Mouse (Mus musculus) retina, embryonic 14.5 days (tissue): ENCODE measurements around the gene Spint1.

Experiments
- DNase-seq: peaks from one replicate; pipeline ENCODE4 v3.0.0-alpha.2; 2015; ENCODE audit warnings: low spot score

Gene Spint1

GRCm38 (mm10) chr2:119242548-119242947 lies 5.4 kb downstream of the Spint1 start:
- no peak for DNase-seq

- DNase-seq, result no peak
Measured at GRCm38 (mm10) chr2:119245246-119245645, 8.1 kb downstream of the Spint1 start.

- no peak for DNase-seq
Measured at GRCm38 (mm10) chr2:119247904-119248303, 10.7 kb downstream of the Spint1 start.

GRCm38 (mm10) chr2:119249592-119250061 lies 12.5 kb downstream of the Spint1 start:
- DNase-seq, result no peak

- no peak for DNase-seq
Measured at GRCm38 (mm10) chr2:119250377-119250776, 13.2 kb downstream of the Spint1 start.

- peak; percentile 97 for DNase-seq
Measured at GRCm38 (mm10) chr2:119250826-119251478, 13.8 kb downstream of the Spint1 start.

- DNase-seq, result no peak
Measured at GRCm38 (mm10) chr2:119254976-119255375, 17.8 kb downstream of the Spint1 start.

GRCm38 (mm10) chr2:119260518-119260917 lies 23.4 kb downstream of the Spint1 start:
- DNase-seq, result no peak

GRCm38 (mm10) chr2:119261326-119261725 lies 24.2 kb downstream of the Spint1 start:
- DNase-seq, result no peak

- DNase-seq, result no peak
Measured at GRCm38 (mm10) chr2:119262978-119263377, 25.8 kb downstream of the Spint1 start.

- DNase-seq, result no peak
Measured at GRCm38 (mm10) chr2:119263813-119264212, 26.7 kb downstream of the Spint1 start.

- DNase-seq, result no peak
Measured at GRCm38 (mm10) chr2:119270286-119270642, 33.1 kb downstream of the Spint1 start.

- peak; percentile 79 for DNase-seq
Measured at GRCm38 (mm10) chr2:119270643-119271331, 33.6 kb downstream of the Spint1 start, which contains the start of gene Rhov. TSS of gene Rhov (minus strand) at chr2:119271272.

GRCm38 (mm10) chr2:119274126-119274525 lies 37.0 kb downstream of the Spint1 start:
- DNase-seq, result no peak

- no peak for DNase-seq
Measured at GRCm38 (mm10) chr2:119276926-119277325, 39.8 kb downstream of the Spint1 start.

GRCm38 (mm10) chr2:119277810-119278209 lies 40.6 kb downstream of the Spint1 start:
- DNase-seq, result peak; percentile 47

- no peak for DNase-seq
Measured at GRCm38 (mm10) chr2:119281899-119282565, 44.9 kb downstream of the Spint1 start.

- DNase-seq, result no peak
Measured at GRCm38 (mm10) chr2:119287372-119287771, 50.2 kb downstream of the Spint1 start.

GRCm38 (mm10) chr2:119288270-119288882 lies 51.2 kb downstream of the Spint1 start, which contains the start of gene Vps18:
TSS of gene Vps18 (plus strand) at chr2:119288740.
- DNase-seq, result peak; percentile 98

GRCm38 (mm10) chr2:119289014-119289416 lies 51.9 kb downstream of the Spint1 start:
- DNase-seq, result no peak

GRCm38 (mm10) chr2:119292281-119292680 lies 55.1 kb downstream of the Spint1 start:
- DNase-seq, result no peak

- DNase-seq, result no peak
Measured at GRCm38 (mm10) chr2:119292852-119293251, 55.7 kb downstream of the Spint1 start.
